Mouse (Mus musculus) kidney, postnatal 0 days (tissue): Measurements from ENCODE around the gene Vrk1. TPM values are rescaled to one million over a fixed set of nuclear protein-coding genes. Genes with fewer than 3 reads are reported as not detected.

Experiments used
- ATAC-seq: fragments of 200-750 bp; cut with Nextera tagmentation; replicated peaks from 2 replicates; pipeline ENCODE4 v1.8.0; 2017; ENCODE audit warnings: low read depth, moderate number of reproducible peaks, moderate TSS enrichment, moderate library complexity; ENCODE audit not compliant: low FRiP score
- DNase-seq: peaks from one replicate; pipeline ENCODE4 v3.0.0-alpha.2; 2016; ENCODE audit warnings: low spot score
- H3K27ac ChIP-seq: fragments of 300-500 bp; sonication (generic); 2 replicates; pipeline ENCODE4 v1.5.1; 2014; ENCODE audit warnings: mild to moderate bottlenecking
- H3K27me3 ChIP-seq: fragments of 300-500 bp; sonication (generic); 2 replicates; pipeline ENCODE4 v1.6.1; 2014; ENCODE audit warnings: low read length, mixed read lengths; ENCODE audit not compliant: insufficient read depth
- H3K36me3 ChIP-seq: fragments of 300-500 bp; sonication (generic); 2 replicates; pipeline ENCODE4 v1.6.1; 2014; ENCODE audit warnings: low read length, mixed read lengths; ENCODE audit not compliant: insufficient read depth
- H3K4me1 ChIP-seq: fragments of 300-500 bp; sonication (generic); replicated peaks from 2 replicates; pipeline ENCODE4 v1.6.1; 2014; ENCODE audit warnings: antibody characterized with exemption, low read length, mixed read lengths; ENCODE audit not compliant: insufficient read depth
- H3K4me2 ChIP-seq: fragments of 300-500 bp; sonication (generic); 2 replicates; pipeline ENCODE4 v1.6.1; 2014; ENCODE audit warnings: mild to moderate bottlenecking, low read length, moderate library complexity, mixed read lengths
- H3K4me3 ChIP-seq: fragments of 300-500 bp; sonication (generic); replicated peaks from 2 replicates; pipeline ENCODE4 v1.5.1; 2014; ENCODE audit warnings: low read depth, low read length
- H3K9ac ChIP-seq: fragments of 300-500 bp; sonication (generic); 2 replicates; pipeline ENCODE4 v1.6.1; 2014; ENCODE audit warnings: low read depth, low read length
- H3K9me3 ChIP-seq: fragments of 300-500 bp; sonication (generic); replicated peaks from 2 replicates; pipeline ENCODE4 v1.6.1; 2016; ENCODE audit warnings: low read length, inconsistent platforms, mixed read lengths
- CTCF ChIP-seq: IDR thresholded peaks from 2 replicates; pipeline ENCODE4 v1.5.1; 2016; ENCODE audit warnings: antibody characterized with exemption, low read depth, mild to moderate bottlenecking, moderate library complexity
- WGBS: fragments of 180-500 bp; shearing (Covaris S2); extraction: QIAGEN DNeasy Blood & Tissue Kit; methylation state at CpG from one replicate; pipeline ENCODE4 v1.1.7; 2014; 5-methylcytosine and 5-hydroxymethylcytosine counted together
- polyA plus RNA-seq: library from polyadenylated mRNA; unstranded; fragments of >200 nt; fragmentation: Nextera tagmentation; extraction: Ambion mirVana; gene quantifications from 2 replicates; pipeline ENCODE4 v1.2.1, GENCODE M21; 2015

The Vrk1 gene
- polyA plus RNA-seq, 1 experiment from 2014 or later = 45.3 TPM

DNA sequence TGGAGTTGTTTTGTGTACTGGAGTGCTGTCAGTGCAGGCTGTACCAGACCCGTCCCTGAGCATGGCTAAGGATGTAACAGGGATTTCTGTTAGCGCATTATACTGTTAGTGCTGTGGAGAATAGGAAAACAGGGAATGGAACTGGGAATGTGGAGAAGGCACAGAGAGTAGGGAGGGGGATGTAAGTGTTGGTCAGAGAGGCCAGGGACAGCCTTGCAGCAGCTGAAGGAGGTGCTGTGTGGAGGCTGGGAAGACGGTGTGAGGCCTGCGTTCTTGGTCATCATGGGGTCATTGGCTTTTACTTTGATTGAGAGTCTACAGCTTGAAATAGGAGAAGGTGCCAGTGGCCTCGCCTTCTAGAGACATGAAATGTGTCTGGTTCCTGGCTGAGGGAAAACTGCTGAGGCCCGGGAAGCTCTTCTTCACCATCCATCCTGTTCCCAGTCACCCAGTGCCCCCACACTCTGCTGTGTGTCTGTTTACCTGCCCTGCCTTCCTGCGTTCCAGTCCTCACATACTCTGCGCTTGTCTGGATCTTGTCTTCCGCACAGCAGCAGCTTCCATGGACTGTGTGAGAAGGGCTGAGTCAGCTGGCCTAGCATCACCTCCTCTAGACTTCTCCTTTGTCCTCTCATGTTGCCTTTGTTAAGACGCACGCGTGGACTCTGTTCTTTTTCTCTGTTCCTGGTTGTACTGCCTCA is 50.0 kb downstream of the Vrk1 start:
- WGBS = 42% methylated on average over 12 of the region's 12 CpGs
- Histone ChIP-seq H3K4me2 (no peak overlapping the region), H3K9me3 (no peaks in the 10 kb centered on the region), H3K27ac (no peak overlapping the region), H3K4me3 (no peak overlapping the region), H3K9ac (no peak overlapping the region), H3K36me3 (0 out of 2 replicates have a peak, but pooled peaks cover 10% of the 10 kb centered on the region), H3K4me1 (no peaks in the 10 kb centered on the region), H3K27me3 (no peaks in the 10 kb centered on the region)
- peak; percentile 61 for DNase-seq
- TF ChIP-seq CTCF = no peak
- 0 out of 2 replicates have a peak, but pooled peaks have one; percentile 13 for ATAC-seq

DNA sequence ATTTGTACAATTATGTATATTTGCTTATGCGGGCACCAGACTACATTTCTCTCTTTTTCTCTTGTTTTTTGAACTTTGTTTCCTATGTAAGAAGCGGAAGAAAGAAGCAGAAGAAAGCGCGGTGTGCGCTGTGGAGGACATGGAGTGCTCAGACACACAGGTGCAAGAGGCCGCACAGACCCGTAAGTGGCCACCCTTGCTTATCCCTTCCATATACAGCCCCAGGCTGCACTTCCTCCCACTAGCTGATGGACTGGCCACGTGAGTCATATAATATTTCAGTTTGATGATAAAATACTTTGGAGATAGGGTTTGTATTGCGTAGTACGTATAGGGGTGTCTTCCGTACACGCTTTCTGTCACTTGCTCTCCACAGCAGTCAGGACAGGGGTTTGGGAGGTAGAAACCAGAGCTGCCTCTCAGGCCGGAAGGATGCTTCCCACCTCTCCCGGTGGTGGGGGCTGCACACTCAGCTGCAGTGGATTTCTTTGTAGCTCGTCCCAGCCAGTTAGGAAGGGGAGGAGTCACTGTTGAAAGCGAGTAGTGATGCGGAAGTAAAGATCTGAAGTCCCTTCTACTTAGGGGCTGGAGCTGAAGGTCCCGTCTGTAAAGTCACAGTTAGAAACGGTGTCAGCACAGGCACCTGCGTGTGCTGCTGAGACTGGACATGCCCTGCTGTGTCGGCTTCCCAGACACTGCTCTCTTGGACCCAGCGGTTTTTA is 60.6 kb downstream of the Vrk1 start:
- no peak for DNase-seq
- H3K27ac ChIP-seq = no peak overlapping the region
- H3K36me3 ChIP-seq = peaks cover 7% of the 10 kb centered on the region; the same call in 1 of the 2 replicates
- H3K9me3 ChIP-seq = no peaks in the 10 kb centered on the region
- no peak overlapping the region for H3K4me3 ChIP-seq
- no peak overlapping the region for H3K4me2 ChIP-seq
- H3K9ac ChIP-seq = no peak overlapping the region
- H3K27me3 ChIP-seq = no peaks in the 10 kb centered on the region
- no peak for ATAC-seq
- no peak for TF ChIP-seq CTCF
- no peaks in the 10 kb centered on the region for H3K4me1 ChIP-seq
- WGBS = 68% methylated on average over 22 of the region's 22 CpGs

DNA sequence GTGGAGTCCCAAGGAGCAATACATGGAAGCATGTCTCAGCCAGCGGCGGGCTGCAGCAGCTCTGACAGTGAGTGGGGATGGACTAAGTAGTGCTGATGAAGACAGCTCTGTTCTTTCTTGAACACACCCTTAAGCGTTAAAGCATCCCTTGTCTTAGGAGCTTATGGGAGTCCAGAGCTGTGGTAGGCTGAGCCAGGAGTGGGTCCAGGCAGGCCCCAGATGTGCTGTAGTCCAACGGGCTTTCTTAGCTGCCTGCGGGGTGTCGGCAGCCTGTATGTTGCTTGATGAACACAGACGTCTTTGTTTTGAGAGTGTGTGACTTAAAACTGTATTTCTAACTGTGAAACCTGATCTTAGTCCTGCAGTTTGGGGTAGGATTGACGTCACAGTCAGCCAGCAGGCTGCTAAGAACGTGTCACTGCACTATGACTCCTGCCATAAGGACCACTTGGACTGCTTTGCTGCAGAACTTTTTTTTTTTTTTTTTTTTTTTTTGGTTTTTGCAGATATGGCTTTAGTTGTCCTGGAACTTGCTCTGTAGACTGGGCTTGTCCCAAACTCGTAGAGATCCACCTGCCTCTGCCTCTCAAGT is 61.6 kb downstream of the Vrk1 start:
- Histone ChIP-seq H3K4me3 (no peak overlapping the region), H3K4me1 (no peaks in the 10 kb centered on the region), H3K27me3 (no peaks in the 10 kb centered on the region), H3K4me2 (no peak overlapping the region), H3K36me3 (peaks cover 7% of the 10 kb centered on the region; the same call in 1 of the 2 replicates), H3K9me3 (no peaks in the 10 kb centered on the region), H3K27ac (no peak overlapping the region), H3K9ac (no peak overlapping the region)
- no peak for TF ChIP-seq CTCF
- DNase-seq = no peak
- ATAC-seq = no peak
- WGBS = 64% methylated on average over 10 of the region's 10 CpGs

DNA sequence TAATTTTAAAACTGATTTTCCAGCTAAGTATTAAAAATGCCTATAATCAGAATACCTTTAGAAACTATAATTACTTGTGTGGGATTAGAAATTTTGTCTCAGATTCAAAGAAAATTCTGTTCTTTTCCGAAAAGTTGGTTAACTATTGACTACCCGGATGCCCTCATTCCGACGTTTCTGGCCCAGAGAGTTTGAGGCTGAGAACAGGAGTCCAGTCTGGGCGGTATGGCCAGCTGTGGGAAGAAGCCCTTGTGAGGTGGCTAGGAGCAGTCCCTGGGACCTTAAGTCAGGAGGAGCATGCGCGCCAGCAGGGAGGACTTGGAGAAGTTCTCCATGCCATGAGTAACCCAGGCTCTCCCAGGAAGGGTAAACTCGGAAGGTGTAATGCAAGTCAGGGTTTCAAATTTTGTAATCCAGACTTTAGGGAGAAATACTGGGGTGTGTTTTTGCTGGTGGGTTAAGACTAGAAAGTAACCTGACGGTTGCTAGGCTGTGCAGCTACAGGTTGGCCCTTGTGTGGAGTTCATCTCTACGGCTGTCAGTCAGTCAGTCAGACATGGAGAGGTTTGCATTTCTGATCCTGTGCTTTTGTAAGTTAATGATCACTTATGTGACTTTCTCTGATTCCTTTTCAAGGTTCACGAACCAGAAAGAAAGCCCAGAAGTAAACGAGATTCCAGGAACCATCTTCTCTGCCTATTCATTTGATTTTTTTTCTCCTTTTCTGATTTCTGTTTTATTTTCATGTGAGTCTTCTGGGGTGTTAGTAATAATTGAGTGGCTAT is 64.5 kb downstream of the Vrk1 start:
- Histone ChIP-seq H3K4me3 (no peak overlapping the region), H3K36me3 (peaks cover 4% of the 10 kb centered on the region; the same call in 1 of the 2 replicates), H3K9me3 (no peaks in the 10 kb centered on the region), H3K4me1 (no peaks in the 10 kb centered on the region), H3K9ac (no peak overlapping the region), H3K27me3 (no peaks in the 10 kb centered on the region), H3K4me2 (no peak overlapping the region), H3K27ac (no peak overlapping the region)
- ATAC-seq = 0 out of 2 replicates have a peak, but pooled peaks have one; percentile 29
- TF ChIP-seq CTCF = no peak
- no peak for DNase-seq
- WGBS = 77% methylated on average over 12 of the region's 12 CpGs

DNA sequence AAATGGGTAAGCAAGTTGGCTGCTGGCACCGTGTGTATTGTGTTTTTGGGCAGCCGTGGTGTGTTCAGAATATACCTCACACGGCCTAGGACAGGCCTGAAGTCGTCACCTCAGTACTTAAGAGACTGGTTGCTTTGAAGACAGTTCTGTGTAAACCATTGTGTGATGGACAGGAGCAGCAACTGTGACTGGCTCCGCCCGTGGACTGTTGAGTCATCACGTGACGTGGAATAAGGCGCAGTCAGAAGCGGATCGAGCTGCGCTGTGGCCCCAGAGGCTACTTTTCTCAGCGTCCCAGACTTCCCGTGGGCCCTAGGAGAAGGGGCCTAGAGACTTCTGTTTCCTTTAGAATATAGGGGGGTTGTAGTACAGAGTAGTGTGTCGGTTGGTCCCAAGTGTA is 66.1 kb downstream of the Vrk1 start:
- Histone ChIP-seq H3K9me3 (no peaks in the 10 kb centered on the region), H3K27me3 (no peaks in the 10 kb centered on the region), H3K9ac (no peak overlapping the region), H3K27ac (no peak overlapping the region), H3K4me2 (no peak overlapping the region), H3K4me3 (no peak overlapping the region), H3K36me3 (no peaks in the 10 kb centered on the region; the same call in 1 of the 2 replicates), H3K4me1 (0 out of 2 replicates have a peak, but pooled peaks cover 2% of the 10 kb centered on the region)
- ATAC-seq (no peak), DNase-seq (no peak)
- WGBS = 92% methylated on average over 15 of the region's 15 CpGs
- no peak for TF ChIP-seq CTCF

DNA sequence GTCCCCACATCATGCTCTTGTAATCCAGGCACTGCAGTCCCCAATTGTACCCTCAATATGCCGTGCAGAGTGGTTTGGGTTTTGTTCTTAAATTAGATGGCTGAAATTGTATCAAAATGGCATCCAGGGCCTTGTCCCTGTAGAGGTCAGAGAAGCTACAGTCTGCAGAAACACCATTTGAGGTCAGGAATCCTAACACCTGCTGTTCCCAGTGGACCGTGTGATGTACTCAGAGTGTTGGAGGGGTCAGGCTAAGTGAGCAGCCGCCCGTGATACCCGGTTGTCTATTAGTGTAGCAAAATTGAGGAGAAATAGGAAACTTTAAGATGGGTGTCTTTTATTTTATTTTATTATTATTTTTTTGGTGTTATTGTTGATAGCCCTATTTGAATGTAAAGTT is 70.5 kb downstream of the Vrk1 start:
- no peak for ATAC-seq
- TF ChIP-seq CTCF = no peak
- DNase-seq = no peak
- no peaks in the 10 kb centered on the region for H3K9me3 ChIP-seq
- 45% methylated on average over 5 of the region's 5 CpGs for WGBS
- H3K4me3 ChIP-seq = no peak overlapping the region
- no peaks in the 10 kb centered on the region for H3K36me3 ChIP-seq
- no peak overlapping the region for H3K4me2 ChIP-seq
- H3K9ac ChIP-seq = no peak overlapping the region
- no peaks in the 10 kb centered on the region for H3K27me3 ChIP-seq
- H3K27ac ChIP-seq = no peak overlapping the region
- 0 out of 2 replicates have a peak, but pooled peaks cover 2% of the 10 kb centered on the region for H3K4me1 ChIP-seq
